Comparison of ENCODE assay signal across 1 mouse cellular context in the genomic region with DNA sequence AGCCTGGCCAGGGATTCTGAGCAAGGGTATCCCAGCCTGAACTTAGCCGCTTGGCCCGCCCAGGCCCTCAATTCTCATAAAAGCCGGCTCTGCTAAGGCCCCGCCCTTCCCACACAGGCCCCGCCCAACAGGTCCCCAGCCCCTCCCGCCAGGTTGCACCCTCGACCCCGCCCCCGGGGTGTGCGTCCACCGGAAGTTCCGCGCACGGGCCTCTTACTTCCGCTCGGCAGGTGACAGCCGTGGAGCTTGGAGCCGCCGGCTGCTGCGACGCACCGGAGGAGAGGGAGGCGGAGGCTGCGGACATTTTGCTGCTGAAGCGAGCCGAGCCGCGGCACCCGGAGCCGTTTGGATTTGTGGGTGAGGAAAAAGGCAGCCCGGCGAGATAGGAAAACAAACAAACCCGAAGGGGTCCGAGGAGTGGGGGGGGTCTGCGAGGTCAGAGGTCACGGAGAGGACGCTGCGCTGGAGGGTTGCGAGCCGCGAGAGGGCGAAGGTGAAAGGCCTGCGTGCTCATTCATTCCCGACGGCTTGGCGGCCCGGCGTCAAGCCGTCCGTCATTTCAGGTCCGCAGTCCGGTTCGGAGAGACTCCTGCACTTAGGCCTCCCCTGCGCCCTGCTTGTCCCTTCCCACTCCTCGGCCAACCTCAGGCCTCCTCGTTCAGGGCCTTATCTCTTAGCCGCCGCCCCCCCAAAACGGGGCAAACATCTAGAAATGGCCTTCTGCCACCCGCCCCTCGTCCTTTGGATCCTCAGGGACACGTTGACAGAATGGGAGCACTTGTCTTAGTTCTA.
TF ChIP-seq lines count a peak whose summit lies in the region.

A gene (plus strand): TSS at position 130 of the 792 bp plus-strand sequence.

TF ChIP-seq in MEL, 35 proteins besides CTCF, POLR2A, EP300 and RAD21 (continued from another document):
- TF ChIP-seq USF2 (IDR thresholded peaks at IDR 0.05; ENCODE audit: borderline replicate concordance in 1 of 2, insufficient read depth in 1 of 2, low read depth in 1 of 2, low read length in 2 of 2) = no peak
- TF ChIP-seq USF1 (IDR thresholded peaks at IDR 0.05; ENCODE audit: low read depth, low read length) = peak; percentile 71
- peak; percentile 48; the same call in 1 of the 2 replicates for TF ChIP-seq ETS1 (IDR thresholded peaks at IDR 0.05; ENCODE audit: low read depth, low read length)
- TF ChIP-seq KAT2A (conservative IDR thresholded peaks at IDR 0.05; ENCODE audit: low read depth, low read length) = no peak; the same call in 1 of the 2 replicates
- no peak for TF ChIP-seq ZNF384 (IDR thresholded peaks at IDR 0.05; ENCODE audit: low read depth, low read length)
- TF ChIP-seq HCFC1 (IDR thresholded peaks at IDR 0.05; ENCODE audit: low read depth, low read length) = peak; percentile 85
- TF ChIP-seq MAFK (IDR thresholded peaks at IDR 0.05; ENCODE audit: borderline replicate concordance, low read depth, low read length) = no peak
- peak; percentile 79; the same call in 1 of the 2 replicates for TF ChIP-seq MXI1 (IDR thresholded peaks at IDR 0.05; ENCODE audit: low read depth, low read length)
- TF ChIP-seq ZMIZ1 (IDR thresholded peaks at IDR 0.05; ENCODE audit: low read depth, low read length) = peak; percentile 87
- TF ChIP-seq MYC (IDR thresholded peaks at IDR 0.05; ENCODE audit: low read depth, low read length) = no peak; the same call in 1 of the 2 replicates
- no peak for TF ChIP-seq MYB (IDR thresholded peaks at IDR 0.05; ENCODE audit: low read depth, low read length)
- no peak for TF ChIP-seq CHD1 (IDR thresholded peaks at IDR 0.05; ENCODE audit: low read depth, low read length)
- peak; percentile 5; the same call in 1 of the 2 replicates for TF ChIP-seq RCOR1 (IDR thresholded peaks at IDR 0.05; ENCODE audit: low read depth, low read length)
- peak; percentile 77; the same call in 1 of the 2 replicates for TF ChIP-seq SIN3A (IDR thresholded peaks at IDR 0.05; ENCODE audit: low read length)
- TF ChIP-seq ZC3H11A (IDR thresholded peaks at IDR 0.05; ENCODE audit: low read depth, low read length) = no peak
- TF ChIP-seq POLR2AphosphoS2 (IDR thresholded peaks at IDR 0.05; ENCODE audit: low read length) = peak; percentile 71; the same call in 1 of the 2 replicates
- no peak for TF ChIP-seq MAX (IDR thresholded peaks at IDR 0.05; ENCODE audit: low read length)
- peak; percentile 87 for TF ChIP-seq NELFE (IDR thresholded peaks at IDR 0.05; ENCODE audit: low read depth, low read length)
- TF ChIP-seq POLR2AphosphoS5 (IDR thresholded peaks at IDR 0.05; ENCODE audit: borderline replicate concordance, low read depth, low read length) = no peak
- no peak for TF ChIP-seq MEF2A (IDR thresholded peaks at IDR 0.05; ENCODE audit: extremely low read depth, insufficient replicate concordance, low read depth, low read length, poor library complexity, severe bottlenecking)
- TF ChIP-seq ELF1 (IDR thresholded peaks at IDR 0.05; ENCODE audit: low read depth, low read length) = peak; percentile 82
- TF ChIP-seq NRF1 (IDR thresholded peaks at IDR 0.05; ENCODE audit: insufficient read depth, low read depth, low read length, poor library complexity, severe bottlenecking) = 0 out of 2 replicates have a peak, but pooled peaks have one; percentile 9
- TF ChIP-seq ZKSCAN1 (IDR thresholded peaks at IDR 0.05; ENCODE audit: low read depth, low read length) = no peak
TF ChIP-seq in MEL: peak in this region for 15.
